Mouse (Mus musculus): ENCODE measurements around the gene Ankrd50.

DNA sequence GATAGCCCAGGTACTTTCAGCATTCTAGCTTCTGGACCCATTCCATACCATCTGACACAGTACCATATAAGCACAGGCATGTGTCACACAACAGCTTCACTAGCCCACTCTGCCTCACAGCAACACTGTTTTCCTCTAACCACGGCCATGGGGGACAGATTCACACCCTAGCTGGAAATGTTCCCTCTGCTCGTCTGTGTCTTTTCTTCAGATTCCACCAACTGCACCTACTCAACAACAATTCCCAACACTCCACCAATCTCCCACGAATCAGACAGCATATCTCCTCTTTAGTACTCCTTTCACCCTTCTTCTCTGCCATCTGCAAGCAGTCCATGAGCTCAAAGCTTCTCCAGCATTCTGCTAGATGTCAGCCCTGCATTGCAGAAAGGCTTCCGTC, 11.5 kb downstream of the Ankrd50 start:
- TF ChIP-seq POLR2A (IDR thresholded peaks at IDR 0.05; ENCODE audit: insufficient read depth, low read length) (no peak), CTCF (IDR thresholded peaks at IDR 0.05; ENCODE audit: low read depth, low read length) (no peak), EP300 (IDR thresholded peaks at IDR 0.05; ENCODE audit: insufficient read depth, low read depth, low read length) (no peak)

Measured in ES-Bruce4 (cell line).